Mouse (Mus musculus) megakaryocyte, embryonic 14.5 days (primary cell): ENCODE data around the gene Ankmy2.

Source experiments
- FLI1 ChIP-seq: IDR thresholded peaks from 2 replicates; pipeline ENCODE4 v1.6.1; 2012; ENCODE audit warnings: low read length, inconsistent platforms, mixed read lengths
- GATA1 ChIP-seq: IDR thresholded peaks from 3 replicates; pipeline ENCODE4 v1.6.1; 2012; ENCODE audit warnings: mixed read lengths, low read length, inconsistent platforms, borderline replicate concordance

GRCm38 (mm10) chr12:36110457-36110856, 46.5 kb upstream of the Ankmy2 start:
- TF ChIP-seq GATA1 (no peak), FLI1 (no peak)
